Mouse (Mus musculus) midbrain, embryonic 16.5 days (tissue): ENCODE measurements around the gene Bend7. TPM values are rescaled to one million over a fixed set of nuclear protein-coding genes. Genes with fewer than 3 reads are reported as not detected.

ENCODE experiments used
- ATAC-seq: fragments of 200-750 bp; cut with Nextera tagmentation; 2 replicates; pipeline ENCODE4 v1.8.0; 2017; ENCODE audit warnings: moderate TSS enrichment
- H3K27ac ChIP-seq: fragments of 300-500 bp; sonication (generic); 2 replicates; pipeline ENCODE4 v1.5.1; 2014; ENCODE audit warnings: mild to moderate bottlenecking, low read length, mixed read lengths
- H3K27me3 ChIP-seq: fragments of 300-500 bp; sonication (generic); 2 replicates; pipeline ENCODE4 v1.6.1; 2014; ENCODE audit warnings: low read depth, low read length, mixed read lengths; ENCODE audit not compliant: control insufficient read depth, insufficient read depth
- H3K36me3 ChIP-seq: fragments of 300-500 bp; sonication (generic); 2 replicates; pipeline ENCODE4 v1.6.1; 2014; ENCODE audit warnings: mild to moderate bottlenecking, low read length, moderate library complexity, mixed read lengths; ENCODE audit not compliant: control insufficient read depth, insufficient read depth
- H3K4me1 ChIP-seq: fragments of 300-500 bp; sonication (generic); 2 replicates; pipeline ENCODE4 v1.6.1; 2014; ENCODE audit warnings: mild to moderate bottlenecking, low read length, mixed read lengths; ENCODE audit not compliant: control insufficient read depth, insufficient read depth
- H3K4me2 ChIP-seq: fragments of 300-500 bp; sonication (generic); 2 replicates; pipeline ENCODE4 v1.6.1; 2014; ENCODE audit warnings: mild to moderate bottlenecking, low read length, mixed read lengths
- H3K4me3 ChIP-seq: fragments of 300-500 bp; sonication (generic); 2 replicates; pipeline ENCODE4 v1.5.1; 2014; ENCODE audit warnings: low read depth, mild to moderate bottlenecking, low read length, moderate library complexity, mixed read lengths
- H3K9ac ChIP-seq: fragments of 300-500 bp; sonication (generic); 2 replicates; pipeline ENCODE4 v1.6.1; 2014; ENCODE audit warnings: low read depth, low read length, mixed read lengths
- H3K9me3 ChIP-seq: fragments of 300-500 bp; sonication (generic); replicated peaks from 2 replicates; pipeline ENCODE4 v1.6.1; 2014; ENCODE audit warnings: mild to moderate bottlenecking, low read length, mixed read lengths; ENCODE audit not compliant: control insufficient read depth, poor library complexity, severe bottlenecking
- WGBS: fragments of 180-500 bp; shearing (Covaris S2); extraction: QIAGEN DNeasy Blood & Tissue Kit; methylation state at CpG from one replicate; pipeline ENCODE4 v1.1.7; 2014; 5-methylcytosine and 5-hydroxymethylcytosine counted together
- polyA plus RNA-seq: library from polyadenylated mRNA; unstranded; fragments of >200 nt; fragmentation: Nextera tagmentation; extraction: Ambion mirVana; gene quantifications from 2 replicates; pipeline ENCODE4 v1.2.1, GENCODE M21; 2015

Gene Bend7
- polyA plus RNA-seq, 1 experiment from 2014 or later = 6.2 TPM

GRCm38 (mm10) chr2:4733971-4734370 lies 16.3 kb downstream of the Bend7 start:
- Histone ChIP-seq H3K9ac (no peak overlapping the region), H3K4me2 (no peak overlapping the region), H3K4me1 (no peaks in the 10 kb centered on the region), H3K27me3 (no peaks in the 10 kb centered on the region), H3K27ac (no peak overlapping the region), H3K4me3 (no peak overlapping the region), H3K36me3 (no peaks in the 10 kb centered on the region), H3K9me3 (no peaks in the 10 kb centered on the region)
- ATAC-seq = no peak
- WGBS = 84% methylated on average over 1 of the region's 1 CpGs

DNA sequence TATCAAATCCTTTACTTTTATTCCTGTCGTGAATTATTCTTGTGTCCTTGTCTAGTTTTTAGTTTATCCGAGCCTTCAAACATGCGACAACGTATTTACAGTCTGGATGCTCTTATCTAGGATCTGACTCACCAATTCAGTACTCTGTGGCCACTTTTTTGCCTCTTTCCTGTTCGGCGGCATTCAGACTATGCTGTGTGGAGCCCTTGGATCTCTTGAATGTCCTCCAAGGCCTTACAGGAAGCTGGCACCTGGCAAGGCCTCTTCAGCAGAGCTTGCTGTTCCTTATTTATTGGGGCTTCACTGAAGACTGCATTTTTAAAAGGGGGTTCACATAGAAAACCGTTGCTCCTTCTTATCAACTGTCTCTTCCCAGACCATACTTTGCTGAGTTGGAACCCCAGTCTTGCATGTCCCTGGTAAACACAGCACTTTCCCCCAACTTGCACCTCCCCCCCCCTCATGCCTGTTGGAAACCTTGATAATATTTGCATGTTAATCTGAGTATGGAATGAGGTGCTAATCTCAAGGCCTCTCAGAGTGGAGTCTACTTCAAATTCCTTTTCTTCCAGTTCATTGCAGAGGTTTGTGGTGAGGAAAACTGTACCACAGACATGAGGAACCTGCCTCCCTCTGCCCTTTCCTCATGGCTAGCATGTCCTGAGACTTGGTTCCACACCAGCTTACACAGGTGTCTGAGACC lies 18.6 kb downstream of the Bend7 start:
- no peak overlapping the region for H3K4me3 ChIP-seq
- no peak overlapping the region for H3K9ac ChIP-seq
- no peaks in the 10 kb centered on the region for H3K9me3 ChIP-seq
- no peak overlapping the region for H3K4me2 ChIP-seq
- no peaks in the 10 kb centered on the region for H3K36me3 ChIP-seq
- H3K27ac ChIP-seq = no peak overlapping the region
- no peaks in the 10 kb centered on the region for H3K27me3 ChIP-seq
- 89% methylated on average over 7 of the region's 7 CpGs for WGBS
- no peak for ATAC-seq
- H3K4me1 ChIP-seq = no peaks in the 10 kb centered on the region

DNA sequence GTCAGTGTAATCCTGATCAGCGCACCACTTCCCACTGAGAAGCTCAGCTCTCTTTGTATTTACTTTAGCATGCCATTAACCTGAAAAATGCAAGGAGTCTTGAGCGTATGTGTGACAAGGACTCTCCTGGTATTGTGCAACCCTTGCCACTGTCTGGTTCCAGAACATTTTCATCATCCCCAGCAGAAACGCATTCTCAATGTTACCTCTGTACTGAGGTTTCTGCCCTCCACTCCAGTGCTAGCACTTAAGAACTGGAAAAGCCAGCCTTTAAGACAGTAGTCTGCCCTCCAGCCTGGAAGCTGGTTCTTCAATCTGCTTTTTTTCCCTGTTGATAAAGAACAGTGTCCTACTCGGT lies 19.1 kb downstream of the Bend7 start:
- Histone ChIP-seq H3K4me2 (no peak overlapping the region), H3K4me3 (no peak overlapping the region), H3K36me3 (no peaks in the 10 kb centered on the region), H3K9me3 (no peaks in the 10 kb centered on the region), H3K4me1 (no peaks in the 10 kb centered on the region), H3K27ac (no peak overlapping the region), H3K9ac (no peak overlapping the region), H3K27me3 (no peaks in the 10 kb centered on the region)
- ATAC-seq = no peak
- 80% methylated on average over 4 of the region's 4 CpGs for WGBS

DNA sequence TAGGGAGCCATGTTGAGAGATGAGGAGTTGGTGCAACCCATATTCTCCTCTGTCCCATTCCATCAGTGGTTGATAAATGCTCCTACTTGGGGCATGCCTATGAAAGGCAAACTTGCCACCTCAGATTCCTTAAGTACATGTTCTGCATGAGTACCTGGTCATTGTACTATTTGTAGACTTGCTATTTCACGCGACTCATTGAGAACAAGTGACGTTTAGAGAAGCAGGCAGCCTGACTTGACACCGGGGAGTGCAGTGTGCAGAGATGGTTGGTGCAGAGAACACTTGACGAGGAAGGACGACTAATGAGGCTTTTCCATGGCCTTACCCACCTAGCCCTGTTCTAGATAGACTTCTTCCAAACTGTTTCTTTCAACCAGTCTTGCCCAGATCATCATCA lies 34.3 kb downstream of the Bend7 start:
- WGBS = 86% methylated on average over 6 of the region's 6 CpGs
- Histone ChIP-seq H3K27me3 (no peaks in the 10 kb centered on the region), H3K4me1 (no peaks in the 10 kb centered on the region; the same call in 1 of the 2 replicates), H3K36me3 (no peaks in the 10 kb centered on the region), H3K9me3 (no peaks in the 10 kb centered on the region), H3K4me2 (no peak overlapping the region), H3K9ac (no peak overlapping the region), H3K27ac (no peak overlapping the region), H3K4me3 (no peak overlapping the region)
- ATAC-seq = no peak

- no peaks in the 10 kb centered on the region for H3K36me3 ChIP-seq
- H3K4me1 ChIP-seq = no peaks in the 10 kb centered on the region
- H3K27me3 ChIP-seq = no peaks in the 10 kb centered on the region
- no peak overlapping the region for H3K4me2 ChIP-seq
- H3K4me3 ChIP-seq = no peak overlapping the region
- no peak for ATAC-seq
- 90% methylated on average over 8 of the region's 8 CpGs for WGBS
- H3K9ac ChIP-seq = no peak overlapping the region
- no peaks in the 10 kb centered on the region for H3K9me3 ChIP-seq
- H3K27ac ChIP-seq = no peak overlapping the region
Measured at GRCm38 (mm10) chr2:4755716-4756115, 38.1 kb downstream of the Bend7 start.

DNA sequence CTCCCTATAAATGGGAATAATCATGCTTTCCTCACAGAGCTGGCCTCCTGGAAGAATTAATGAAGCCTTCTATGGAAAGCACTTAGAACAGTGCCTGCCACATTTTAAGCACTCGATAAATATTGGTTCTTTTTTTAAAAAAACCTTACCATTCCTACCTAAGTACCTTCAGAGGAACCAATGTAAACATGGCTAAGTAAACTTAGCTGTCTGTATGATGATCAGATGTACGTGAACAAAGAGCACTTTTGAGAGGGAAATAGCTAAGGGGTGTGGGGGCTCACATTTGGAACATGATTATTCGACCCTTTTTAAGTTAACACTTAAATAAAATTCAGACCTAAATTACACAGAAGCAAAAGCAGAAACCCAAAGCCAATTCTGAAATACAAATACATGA lies 39.6 kb downstream of the Bend7 start:
- no peak for ATAC-seq
- Histone ChIP-seq H3K4me1 (no peaks in the 10 kb centered on the region), H3K27me3 (no peaks in the 10 kb centered on the region), H3K9ac (no peak overlapping the region), H3K4me3 (no peak overlapping the region), H3K36me3 (no peaks in the 10 kb centered on the region), H3K9me3 (no peaks in the 10 kb centered on the region), H3K4me2 (no peak overlapping the region), H3K27ac (no peak overlapping the region)
- WGBS = 87% methylated on average over 3 of the region's 3 CpGs

DNA sequence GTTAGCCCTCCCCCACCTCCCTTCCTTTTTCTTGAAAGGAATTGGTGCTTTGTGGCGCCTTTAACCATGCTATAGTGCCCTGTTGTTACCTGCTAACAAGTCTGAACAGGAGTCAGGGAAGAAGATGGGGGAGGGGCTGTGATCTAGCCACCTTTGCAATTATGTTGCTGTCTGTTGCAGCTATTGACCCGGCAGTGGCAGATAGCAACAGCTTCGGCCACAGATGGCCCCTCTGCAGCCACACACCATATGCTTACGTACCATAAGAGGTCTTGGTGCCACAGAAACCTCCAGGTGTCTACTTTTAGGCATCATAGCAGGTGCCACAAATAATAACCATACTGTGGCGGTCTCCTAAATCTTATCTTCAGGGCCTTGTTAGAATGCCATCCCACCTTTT lies 43.1 kb downstream of the Bend7 start:
- H3K27ac ChIP-seq = no peak overlapping the region
- no peak for ATAC-seq
- H3K4me1 ChIP-seq = no peaks in the 10 kb centered on the region
- 84% methylated on average over 5 of the region's 5 CpGs for WGBS
- H3K9me3 ChIP-seq = no peaks in the 10 kb centered on the region
- H3K9ac ChIP-seq = no peak overlapping the region
- H3K4me3 ChIP-seq = no peak overlapping the region
- no peak overlapping the region for H3K4me2 ChIP-seq
- H3K27me3 ChIP-seq = no peaks in the 10 kb centered on the region
- no peaks in the 10 kb centered on the region; the same call in 1 of the 2 replicates for H3K36me3 ChIP-seq

- ATAC-seq = no peak
- Histone ChIP-seq H3K9me3 (no peaks in the 10 kb centered on the region), H3K4me1 (no peaks in the 10 kb centered on the region), H3K9ac (no peak overlapping the region), H3K27me3 (no peaks in the 10 kb centered on the region), H3K4me2 (no peak overlapping the region), H3K27ac (no peak overlapping the region), H3K36me3 (no peaks in the 10 kb centered on the region; the same call in 1 of the 2 replicates), H3K4me3 (no peak overlapping the region)
- 78% methylated on average over 5 of the region's 5 CpGs for WGBS
Measured at GRCm38 (mm10) chr2:4761906-4762305, 44.3 kb downstream of the Bend7 start.

DNA sequence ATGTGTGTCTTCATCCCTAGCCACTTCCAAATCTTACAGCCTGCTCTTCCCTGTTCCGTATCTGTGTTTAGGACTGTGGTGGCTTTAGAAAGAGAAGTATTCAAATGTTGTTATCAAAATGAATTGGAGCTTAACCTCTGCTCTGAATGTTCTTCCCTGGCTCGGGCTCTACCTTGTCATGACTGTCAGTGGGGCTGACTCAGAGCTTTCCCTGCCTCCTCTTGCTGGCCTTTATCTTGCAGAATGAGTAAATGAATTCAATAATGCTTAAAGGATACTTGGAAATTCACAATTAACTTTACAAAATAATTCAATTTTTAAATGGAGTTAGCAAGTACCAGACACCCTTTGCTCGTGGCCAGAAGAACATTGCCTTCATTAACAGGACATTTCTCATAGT lies 46.4 kb downstream of the Bend7 start:
- ATAC-seq = no peak
- H3K4me2 ChIP-seq = no peak overlapping the region
- no peaks in the 10 kb centered on the region; the same call in 1 of the 2 replicates for H3K36me3 ChIP-seq
- H3K27me3 ChIP-seq = no peaks in the 10 kb centered on the region
- no peaks in the 10 kb centered on the region for H3K9me3 ChIP-seq
- WGBS = 88% methylated on average over 3 of the region's 3 CpGs
- H3K27ac ChIP-seq = no peak overlapping the region
- no peaks in the 10 kb centered on the region for H3K4me1 ChIP-seq
- H3K4me3 ChIP-seq = no peak overlapping the region
- no peak overlapping the region for H3K9ac ChIP-seq
